Mouse (Mus musculus) heart, embryonic 15.5 days (tissue): ENCODE data around the gene Myo1d. TPM values are rescaled to one million over a fixed set of nuclear protein-coding genes. Genes with fewer than 3 reads are reported as not detected.

ENCODE experiments used
- ATAC-seq: fragments of 200-750 bp; cut with Nextera tagmentation; replicated peaks from 2 replicates; pipeline ENCODE4 v1.8.0; 2017; ENCODE audit warnings: low read depth, moderate TSS enrichment; ENCODE audit not compliant: insufficient number of reproducible peaks, insufficient read depth, low FRiP score
- H3K27ac ChIP-seq: fragments of 300-500 bp; sonication (generic); 2 replicates; pipeline ENCODE4 v1.5.1; 2015; ENCODE audit warnings: mild to moderate bottlenecking, inconsistent platforms
- H3K27me3 ChIP-seq: fragments of 300-500 bp; sonication (generic); 2 replicates; pipeline ENCODE4 v1.6.1; 2015; ENCODE audit warnings: inconsistent platforms
- H3K36me3 ChIP-seq: fragments of 300-500 bp; sonication (generic); 2 replicates; pipeline ENCODE4 v1.6.1; 2015; ENCODE audit warnings: mild to moderate bottlenecking, inconsistent platforms
- H3K4me1 ChIP-seq: fragments of 300-500 bp; sonication (generic); replicated peaks from 2 replicates; pipeline ENCODE4 v1.6.1; 2015; ENCODE audit warnings: inconsistent platforms
- H3K4me2 ChIP-seq: fragments of 300-500 bp; sonication (generic); 2 replicates; pipeline ENCODE4 v1.6.1; 2015; ENCODE audit warnings: inconsistent platforms, mild to moderate bottlenecking, moderate library complexity
- H3K4me3 ChIP-seq: fragments of 300-500 bp; sonication (generic); 2 replicates; pipeline ENCODE4 v1.5.1; 2015; ENCODE audit warnings: mild to moderate bottlenecking, inconsistent platforms
- H3K9ac ChIP-seq: fragments of 300-500 bp; sonication (generic); 2 replicates; pipeline ENCODE4 v1.6.1; 2015; ENCODE audit warnings: mild to moderate bottlenecking, inconsistent platforms
- H3K9me3 ChIP-seq: fragments of 300-500 bp; sonication (generic); replicated peaks from 2 replicates; pipeline ENCODE4 v1.6.1; 2016; ENCODE audit warnings: inconsistent platforms
- WGBS: fragments of 180-500 bp; shearing (Covaris S2); methylation state at CpG from one replicate; pipeline ENCODE4 v1.1.7; 2015; ENCODE audit warnings: mixed read lengths; 5-methylcytosine and 5-hydroxymethylcytosine counted together
- polyA plus RNA-seq: library from polyadenylated mRNA; unstranded; fragments of >200 nt; fragmentation: Nextera tagmentation; extraction: Ambion mirVana; gene quantifications from 2 replicates; pipeline ENCODE4 v1.2.1, GENCODE M21; 2015

The Myo1d gene
- polyA plus RNA-seq, 1 experiment from 2014 or later, result 6.9 TPM

- Histone ChIP-seq H3K27me3 (no peaks in the 10 kb centered on the region), H3K4me2 (no peak overlapping the region), H3K27ac (no peak overlapping the region), H3K9me3 (no peaks in the 10 kb centered on the region), H3K4me1 (peaks cover 13% of the 10 kb centered on the region), H3K36me3 (no peaks in the 10 kb centered on the region), H3K4me3 (no peak overlapping the region), H3K9ac (no peak overlapping the region)
- ATAC-seq, result no peak
- WGBS, result 68% methylated on average over 4 of the region's 4 CpGs
These were observed 17.8 kb downstream of the Myo1d start for GRCm38 (mm10) chr11:80762066-80762465.

- H3K9ac ChIP-seq, result no peak overlapping the region
- ATAC-seq, result no peak
- no peaks in the 10 kb centered on the region for H3K36me3 ChIP-seq
- no peak overlapping the region for H3K4me2 ChIP-seq
- H3K27me3 ChIP-seq, result no peaks in the 10 kb centered on the region
- H3K27ac ChIP-seq, result no peak overlapping the region
- no peak overlapping the region for H3K4me3 ChIP-seq
- 52% methylated on average over 3 of the region's 3 CpGs for WGBS
- no peaks in the 10 kb centered on the region for H3K9me3 ChIP-seq
- H3K4me1 ChIP-seq, result peaks cover 7% of the 10 kb centered on the region
These were observed 18.4 kb downstream of the Myo1d start for GRCm38 (mm10) chr11:80761285-80761974.

- no peak overlapping the region for H3K27ac ChIP-seq
- H3K4me3 ChIP-seq, result no peak overlapping the region
- ATAC-seq, result no peak
- no peak overlapping the region for H3K9ac ChIP-seq
- no peaks in the 10 kb centered on the region for H3K27me3 ChIP-seq
- no peaks in the 10 kb centered on the region for H3K36me3 ChIP-seq
- no peaks in the 10 kb centered on the region for H3K9me3 ChIP-seq
- 80% methylated on average over 3 of the region's 3 CpGs for WGBS
- H3K4me1 ChIP-seq, result no peaks in the 10 kb centered on the region
- H3K4me2 ChIP-seq, result no peak overlapping the region
These were observed 20.8 kb downstream of the Myo1d start for GRCm38 (mm10) chr11:80759023-80759422.

GRCm38 (mm10) chr11:80754201-80754600, 25.6 kb downstream of the Myo1d start:
- no peak for ATAC-seq
- Histone ChIP-seq H3K4me3 (no peak overlapping the region), H3K4me1 (no peaks in the 10 kb centered on the region), H3K9ac (no peak overlapping the region), H3K27me3 (no peaks in the 10 kb centered on the region), H3K9me3 (no peaks in the 10 kb centered on the region), H3K27ac (no peak overlapping the region), H3K36me3 (no peaks in the 10 kb centered on the region), H3K4me2 (no peak overlapping the region)
- 61% methylated on average over 2 of the region's 2 CpGs for WGBS

GRCm38 (mm10) chr11:80751168-80751567, 28.7 kb downstream of the Myo1d start:
- Histone ChIP-seq H3K27me3 (no peaks in the 10 kb centered on the region), H3K9me3 (no peaks in the 10 kb centered on the region), H3K4me2 (no peak overlapping the region), H3K9ac (no peak overlapping the region), H3K4me3 (no peak overlapping the region), H3K4me1 (no peaks in the 10 kb centered on the region), H3K27ac (no peak overlapping the region), H3K36me3 (no peaks in the 10 kb centered on the region)
- WGBS, result 64% methylated on average over 1 of the region's 1 CpGs
- ATAC-seq, result no peak

- no peak for ATAC-seq
- Histone ChIP-seq H3K36me3 (no peaks in the 10 kb centered on the region), H3K4me2 (no peak overlapping the region), H3K4me1 (no peaks in the 10 kb centered on the region), H3K27ac (no peak overlapping the region), H3K27me3 (no peaks in the 10 kb centered on the region), H3K9me3 (no peaks in the 10 kb centered on the region), H3K9ac (no peak overlapping the region), H3K4me3 (no peak overlapping the region)
- 90% methylated on average over 1 of the region's 1 CpGs for WGBS
These were observed 30.6 kb downstream of the Myo1d start for GRCm38 (mm10) chr11:80749187-80749586.

- Histone ChIP-seq H3K4me1 (no peaks in the 10 kb centered on the region), H3K27ac (no peak overlapping the region), H3K9me3 (no peaks in the 10 kb centered on the region), H3K36me3 (no peaks in the 10 kb centered on the region), H3K27me3 (no peaks in the 10 kb centered on the region), H3K9ac (no peak overlapping the region), H3K4me3 (no peak overlapping the region), H3K4me2 (no peak overlapping the region)
- 78% methylated on average over 5 of the region's 5 CpGs for WGBS
- ATAC-seq, result no peak
These were observed 34.4 kb downstream of the Myo1d start for GRCm38 (mm10) chr11:80745426-80745825.

GRCm38 (mm10) chr11:80743823-80744410, 35.9 kb downstream of the Myo1d start:
- Histone ChIP-seq H3K27ac (no peak overlapping the region), H3K4me1 (no peaks in the 10 kb centered on the region), H3K4me3 (no peak overlapping the region), H3K27me3 (no peaks in the 10 kb centered on the region), H3K9ac (no peak overlapping the region), H3K9me3 (no peaks in the 10 kb centered on the region), H3K36me3 (no peaks in the 10 kb centered on the region), H3K4me2 (no peak overlapping the region)
- no peak for ATAC-seq
- 84% methylated on average over 4 of the region's 4 CpGs for WGBS

GRCm38 (mm10) chr11:80742462-80742861, 37.4 kb downstream of the Myo1d start:
- no peaks in the 10 kb centered on the region for H3K4me1 ChIP-seq
- H3K27ac ChIP-seq, result no peak overlapping the region
- ATAC-seq, result no peak
- no peaks in the 10 kb centered on the region for H3K9me3 ChIP-seq
- no peaks in the 10 kb centered on the region for H3K36me3 ChIP-seq
- 94% methylated on average over 4 of the region's 4 CpGs for WGBS
- no peaks in the 10 kb centered on the region for H3K27me3 ChIP-seq
- no peak overlapping the region for H3K9ac ChIP-seq
- no peak overlapping the region for H3K4me2 ChIP-seq
- H3K4me3 ChIP-seq, result no peak overlapping the region

- Histone ChIP-seq H3K4me3 (no peak overlapping the region), H3K9ac (no peak overlapping the region), H3K9me3 (no peaks in the 10 kb centered on the region), H3K27ac (no peak overlapping the region), H3K4me1 (no peaks in the 10 kb centered on the region), H3K4me2 (no peak overlapping the region), H3K27me3 (no peaks in the 10 kb centered on the region), H3K36me3 (no peaks in the 10 kb centered on the region)
- no peak for ATAC-seq
- WGBS, result 74% methylated on average over 2 of the region's 2 CpGs
These were observed 45.1 kb downstream of the Myo1d start for GRCm38 (mm10) chr11:80734771-80735170.

GRCm38 (mm10) chr11:80724701-80725100, 55.1 kb downstream of the Myo1d start:
- Histone ChIP-seq H3K27ac (no peak overlapping the region), H3K4me2 (no peak overlapping the region), H3K27me3 (no peaks in the 10 kb centered on the region), H3K9ac (no peak overlapping the region), H3K4me3 (no peak overlapping the region), H3K9me3 (no peaks in the 10 kb centered on the region), H3K36me3 (no peaks in the 10 kb centered on the region), H3K4me1 (no peaks in the 10 kb centered on the region)
- 74% methylated on average over 12 of the region's 12 CpGs for WGBS
- ATAC-seq, result no peak

GRCm38 (mm10) chr11:80723406-80724047, 56.3 kb downstream of the Myo1d start:
- no peak for ATAC-seq
- Histone ChIP-seq H3K4me3 (no peak overlapping the region), H3K9ac (no peak overlapping the region), H3K27ac (no peak overlapping the region), H3K9me3 (no peaks in the 10 kb centered on the region), H3K4me2 (no peak overlapping the region), H3K36me3 (no peaks in the 10 kb centered on the region), H3K4me1 (no peaks in the 10 kb centered on the region), H3K27me3 (no peaks in the 10 kb centered on the region)
- 68% methylated on average over 9 of the region's 9 CpGs for WGBS
